Mouse (Mus musculus): Measurements from ENCODE around the gene Slc7a11.

Slc7a11 gene

GRCm38 (mm10) chr3:50307339-50308327, 135.8 kb downstream of the Slc7a11 start:
- no peak for DNase-seq (ENCODE audit: extremely low spot score, low read depth, low spot score)

- DNase-seq (ENCODE audit: extremely low spot score, low read depth, low spot score), result no peak
These were observed 137.1 kb downstream of the Slc7a11 start for GRCm38 (mm10) chr3:50306334-50306733.

GRCm38 (mm10) chr3:50304137-50304536, 139.3 kb downstream of the Slc7a11 start:
- no peak for DNase-seq (ENCODE audit: extremely low spot score, low read depth, low spot score)

GRCm38 (mm10) chr3:50302648-50303047, 140.8 kb downstream of the Slc7a11 start:
- DNase-seq (ENCODE audit: extremely low spot score, low read depth, low spot score), result no peak

- peak; percentile 70 for DNase-seq (ENCODE audit: extremely low spot score, low read depth, low spot score)
These were observed 142.5 kb downstream of the Slc7a11 start for GRCm38 (mm10) chr3:50300952-50301303.

GRCm38 (mm10) chr3:50300002-50300951, 143.1 kb downstream of the Slc7a11 start:
- no peak for DNase-seq (ENCODE audit: extremely low spot score, low read depth, low spot score)

GRCm38 (mm10) chr3:50298366-50298991, 144.9 kb downstream of the Slc7a11 start:
- no peak for DNase-seq (ENCODE audit: extremely low spot score, low read depth, low spot score)

- DNase-seq (ENCODE audit: extremely low spot score, low read depth, low spot score), result no peak
These were observed 146.5 kb downstream of the Slc7a11 start for GRCm38 (mm10) chr3:50296956-50297355.

GRCm38 (mm10) chr3:50275023-50275422, 168.4 kb downstream of the Slc7a11 start:
- no peak for DNase-seq (ENCODE audit: extremely low spot score, low read depth, low spot score)

- no peak for DNase-seq (ENCODE audit: extremely low spot score, low read depth, low spot score)
These were observed 171.2 kb downstream of the Slc7a11 start for GRCm38 (mm10) chr3:50272222-50272621.

- no peak for DNase-seq (ENCODE audit: extremely low spot score, low read depth, low spot score)
These were observed 173.7 kb downstream of the Slc7a11 start for GRCm38 (mm10) chr3:50269680-50270079.

GRCm38 (mm10) chr3:50262547-50263087, 180.8 kb downstream of the Slc7a11 start:
- DNase-seq (ENCODE audit: extremely low spot score, low read depth, low spot score), result no peak

GRCm38 (mm10) chr3:50262066-50262465, 181.3 kb downstream of the Slc7a11 start:
- no peak for DNase-seq (ENCODE audit: extremely low spot score, low read depth, low spot score)

- no peak for DNase-seq (ENCODE audit: extremely low spot score, low read depth, low spot score)
These were observed 182.7 kb downstream of the Slc7a11 start for GRCm38 (mm10) chr3:50260667-50261066.

GRCm38 (mm10) chr3:50258852-50259251, 184.6 kb downstream of the Slc7a11 start:
- DNase-seq (ENCODE audit: extremely low spot score, low read depth, low spot score), result no peak

GRCm38 (mm10) chr3:50249598-50250300, 193.7 kb downstream of the Slc7a11 start:
- DNase-seq (ENCODE audit: extremely low spot score, low read depth, low spot score), result peak; percentile 26

GRCm38 (mm10) chr3:50235990-50236389, 207.4 kb downstream of the Slc7a11 start:
- no peak for DNase-seq (ENCODE audit: extremely low spot score, low read depth, low spot score)

- no peak for DNase-seq (ENCODE audit: extremely low spot score, low read depth, low spot score)
These were observed 210.3 kb downstream of the Slc7a11 start for GRCm38 (mm10) chr3:50233144-50233543.

GRCm38 (mm10) chr3:50224390-50225114, 218.9 kb downstream of the Slc7a11 start:
- no peak for DNase-seq (ENCODE audit: extremely low spot score, low read depth, low spot score)
